Mouse (Mus musculus) MEL (cell line): ENCODE data around the gene Amdhd2. TPM values are rescaled to one million over a fixed set of nuclear protein-coding genes. Genes with fewer than 3 reads are reported as not detected.
A peak's percentile ranks its signal among the peaks of the same experiment; 100 is the strongest.

ENCODE experiments used
- DNase-seq: peaks from one replicate; pipeline ENCODE4 v3.0.0; 2011; ENCODE audit warnings: low read depth, low spot score
- H3K27ac ChIP-seq: 2 replicates; pipeline ENCODE4 v1.5.1; 2012; ENCODE audit warnings: low read depth, mild to moderate bottlenecking, control low read depth, low read length, moderate library complexity; ENCODE audit not compliant: control insufficient read depth
- H3K27me3 ChIP-seq, 2 experiments: fragments of 150-350 bp in 1 of 2; sonication (generic) in 1 of 2; 2 replicates each; pipeline ENCODE4 v1.6.1; 2012; ENCODE audit warnings: low read length in 2 of 2, mild to moderate bottlenecking in 2 of 2, improper control_type of control experiment in 1 of 2, moderate library complexity in 1 of 2; ENCODE audit not compliant: insufficient read depth in 2 of 2, control insufficient read depth in 1 of 2
- H3K36me3 ChIP-seq, 2 experiments: 2 replicates each; pipeline ENCODE4 v1.6.1; 2012 to 2014; ENCODE audit warnings: low read length in 2 of 2, improper control_type of control experiment in 1 of 2, inconsistent platforms in 1 of 2, mild to moderate bottlenecking in 1 of 2; ENCODE audit not compliant: insufficient read depth in 2 of 2, control insufficient read depth in 1 of 2
- H3K4me1 ChIP-seq, 2 experiments: fragments of 150-350 bp in 1 of 2; sonication (generic) in 1 of 2; 2 replicates each; pipeline ENCODE4 v1.6.1; 2012; ENCODE audit warnings: low read length in 2 of 2, improper control_type of control experiment in 1 of 2, mild to moderate bottlenecking in 1 of 2; ENCODE audit not compliant: insufficient read depth in 2 of 2, control insufficient read depth in 1 of 2
- H3K4me3 ChIP-seq, 2 experiments: fragments of 150-350 bp in 1 of 2; sonication (generic) in 1 of 2; 2 replicates each; pipeline ENCODE4 v1.5.1; 2012; ENCODE audit warnings: low read depth in 2 of 2, low read length in 2 of 2, mild to moderate bottlenecking in 2 of 2, moderate library complexity in 2 of 2, control low read depth in 1 of 2, improper control_type of control experiment in 1 of 2; ENCODE audit not compliant: control insufficient read depth in 1 of 2, insufficient read depth in 1 of 2
- H3K79me2 ChIP-seq: 2 replicates; pipeline ENCODE4 v1.6.1; 2012; ENCODE audit warnings: mild to moderate bottlenecking, low read length, moderate library complexity; ENCODE audit not compliant: control insufficient read depth, poor library complexity, insufficient read depth
- H3K9ac ChIP-seq: 2 replicates; pipeline ENCODE4 v1.6.1; 2012; ENCODE audit warnings: low read depth, mild to moderate bottlenecking, control low read depth, low read length, moderate library complexity; ENCODE audit not compliant: control insufficient read depth, poor library complexity, severe bottlenecking
- H3K9me3 ChIP-seq: fragments of 150-350 bp; sonication (generic); replicated peaks from 2 replicates; pipeline ENCODE4 v1.6.1; 2012; ENCODE audit warnings: mild to moderate bottlenecking, low read length, improper control_type of control experiment, moderate library complexity; ENCODE audit not compliant: insufficient read depth
- BHLHE40 ChIP-seq: IDR thresholded peaks from 2 replicates; pipeline ENCODE4 v1.6.1; 2012; ENCODE audit warnings: low read depth, mild to moderate bottlenecking, inconsistent platforms, low read length, improper control_type of control experiment, borderline replicate concordance
- CHD1 ChIP-seq: IDR thresholded peaks from 2 replicates; pipeline ENCODE4 v1.6.1; 2012; ENCODE audit warnings: low read depth, mild to moderate bottlenecking, inconsistent platforms, low read length, improper control_type of control experiment
- CTCF ChIP-seq, 3 experiments: IDR thresholded peaks in 2 of 3; conservative IDR thresholded peaks in 1 of 3; 2 replicates each; pipeline ENCODE4 v1.5.1; 2011 to 2012; ENCODE audit warnings: low read length in 3 of 3, low read depth in 2 of 3, mild to moderate bottlenecking in 2 of 3, improper control_type of control experiment in 1 of 3, inconsistent platforms in 1 of 3, mixed read lengths in 1 of 3, moderate library complexity in 1 of 3; ENCODE audit not compliant: control insufficient read depth in 1 of 3, insufficient read depth in 1 of 3, poor library complexity in 1 of 3, severe bottlenecking in 1 of 3
- E2F4 ChIP-seq: IDR thresholded peaks from 2 replicates; pipeline ENCODE4 v1.6.1; 2011; ENCODE audit warnings: low read depth, low read length, improper control_type of control experiment, borderline replicate concordance
- ELF1 ChIP-seq: IDR thresholded peaks from 2 replicates; pipeline ENCODE4 v1.6.1; 2014; ENCODE audit warnings: low read depth, mild to moderate bottlenecking, inconsistent platforms, low read length, improper control_type of control experiment, moderate library complexity
- ETS1 ChIP-seq: IDR thresholded peaks from 2 replicates; pipeline ENCODE4 v1.6.1; 2012; ENCODE audit warnings: low read depth, mild to moderate bottlenecking, inconsistent platforms, low read length, improper control_type of control experiment, moderate library complexity
- GABPA ChIP-seq: IDR thresholded peaks from 2 replicates; pipeline ENCODE4 v1.6.1; 2012; ENCODE audit warnings: low read depth, mild to moderate bottlenecking, inconsistent platforms, low read length, improper control_type of control experiment, moderate library complexity
- GATA1 ChIP-seq: IDR thresholded peaks from 2 replicates; pipeline ENCODE4 v1.6.1; 2011; ENCODE audit warnings: low read depth, low read length, improper control_type of control experiment
- JUND ChIP-seq: IDR thresholded peaks from 2 replicates; pipeline ENCODE4 v1.6.1; 2011; ENCODE audit warnings: low read depth, mild to moderate bottlenecking, improper control_type of control experiment, low read length
- MAX ChIP-seq: IDR thresholded peaks from 2 replicates; pipeline ENCODE4 v1.6.1; 2011; ENCODE audit warnings: low read length, improper control_type of control experiment
- MAZ ChIP-seq: IDR thresholded peaks from 2 replicates; pipeline ENCODE4 v1.6.1; 2012; ENCODE audit warnings: low read depth, mild to moderate bottlenecking, inconsistent platforms, low read length, improper control_type of control experiment
- MEF2A ChIP-seq: IDR thresholded peaks from 2 replicates; pipeline ENCODE4 v1.6.1; 2014; ENCODE audit warnings: low read depth, mild to moderate bottlenecking, inconsistent platforms, low read length, improper control_type of control experiment; ENCODE audit not compliant: poor library complexity, insufficient replicate concordance, severe bottlenecking; ENCODE audit errors: extremely low read depth
- MYC ChIP-seq: IDR thresholded peaks from 2 replicates; pipeline ENCODE4 v1.6.1; 2011; ENCODE audit warnings: low read depth, mild to moderate bottlenecking, low read length, improper control_type of control experiment, moderate library complexity
- NELFE ChIP-seq: IDR thresholded peaks from 2 replicates; pipeline ENCODE4 v1.6.1; 2011; ENCODE audit warnings: low read depth, low read length, improper control_type of control experiment
- NRF1 ChIP-seq: IDR thresholded peaks from 2 replicates; pipeline ENCODE4 v1.6.1; 2014; ENCODE audit warnings: low read depth, mild to moderate bottlenecking, inconsistent platforms, low read length, improper control_type of control experiment, moderate library complexity; ENCODE audit not compliant: poor library complexity, insufficient read depth, severe bottlenecking
- RCOR1 ChIP-seq: IDR thresholded peaks from 2 replicates; pipeline ENCODE4 v1.6.1; 2012; ENCODE audit warnings: low read depth, mild to moderate bottlenecking, inconsistent platforms, low read length, improper control_type of control experiment
- TAL1 ChIP-seq: IDR thresholded peaks from 2 replicates; pipeline ENCODE4 v1.6.1; 2012; ENCODE audit warnings: mild to moderate bottlenecking, inconsistent platforms, low read length, moderate library complexity, mixed read lengths
- TBP ChIP-seq: IDR thresholded peaks from 2 replicates; pipeline ENCODE4 v1.8.0; 2011; ENCODE audit warnings: low read depth, low read length, improper control_type of control experiment
- UBTF ChIP-seq: IDR thresholded peaks from 2 replicates; pipeline ENCODE4 v1.6.1; 2012; ENCODE audit warnings: low read depth, mild to moderate bottlenecking, inconsistent platforms, low read length, improper control_type of control experiment, moderate library complexity, borderline replicate concordance; ENCODE audit not compliant: insufficient read depth
- USF1 ChIP-seq: IDR thresholded peaks from 2 replicates; pipeline ENCODE4 v1.6.1; 2014; ENCODE audit warnings: low read depth, mild to moderate bottlenecking, inconsistent platforms, low read length, improper control_type of control experiment, moderate library complexity
- polyA plus RNA-seq, 2 experiments: library from polyadenylated mRNA; stranded (reverse) in 1 of 2; unstranded in 1 of 2; fragments of >175 nt in 1 of 2; fragments of >200 nt in 1 of 2; gene quantifications; 2 replicates each; pipeline versions ENCODE4 v1.2.1 to v1.2.4; 2012; ENCODE audit warnings: low replicate concordance in 2 of 2, low read depth in 1 of 2; ENCODE audit not compliant: insufficient read length in 2 of 2, insufficient read depth in 1 of 2, missing spikeins in 1 of 2
- total RNA-seq: library from RNA; depleted of rRNA; stranded (reverse); fragments of 300-350 nt; gene quantifications from 2 replicates; pipeline ENCODE4 v1.2.3, GENCODE M21; 2012

Gene Amdhd2
- total and polyA plus RNA-seq, 3 experiments, result 11.4 to 36.1 TPM; not detected in 1

DNA sequence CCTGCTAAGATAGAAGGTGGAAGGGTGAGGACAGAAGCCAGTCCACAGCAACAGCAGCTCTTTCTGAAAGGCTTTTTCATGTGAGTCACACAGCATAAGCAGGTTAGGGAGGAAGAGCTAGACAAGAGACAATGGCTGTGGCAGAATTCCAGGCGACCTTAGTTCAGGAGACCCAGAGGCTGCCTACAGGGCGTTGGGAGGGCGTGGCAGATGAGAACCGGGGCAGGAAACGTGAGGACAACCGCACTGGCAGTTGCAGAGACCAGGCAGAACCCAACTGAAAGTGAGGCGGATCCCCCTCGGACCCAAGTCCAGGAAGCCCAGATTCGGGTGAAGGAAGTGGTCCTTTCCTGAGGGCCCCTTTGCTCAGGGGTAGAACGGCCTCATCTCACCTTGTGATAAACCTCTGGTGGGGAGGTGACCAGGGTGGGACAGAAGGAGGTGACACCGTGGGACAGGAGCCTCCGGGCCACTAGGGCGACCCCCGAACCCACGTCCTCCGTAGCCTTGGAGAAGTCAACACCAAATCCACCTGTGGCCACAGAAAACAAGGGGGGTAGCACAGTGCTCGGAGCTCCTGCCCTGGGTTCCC lies 886 bp downstream of the Amdhd2 start:
- Histone ChIP-seq H3K4me1 (peaks cover 2 to 15% of the 10 kb centered on the region in 2 experiments; a peak in 3 of 4 replicates), H3K27ac (peak overlapping the region; percentile 66), H3K9me3 (no peaks in the 10 kb centered on the region), H3K36me3 (peaks cover 4 to 10% of the 10 kb centered on the region in 2 experiments), H3K4me3 (peak overlapping the region; percentile 62 to 87), H3K79me2 (peaks cover 16% of the 10 kb centered on the region), H3K27me3 (no peaks in the 10 kb centered on the region), H3K9ac (peak overlapping the region; percentile 66)
- peak; percentile 63 for DNase-seq
- no peak for TF ChIP-seq NRF1
- TF ChIP-seq ETS1, result no peak
- 0 out of 2 replicates have a peak, but pooled peaks have one; percentile 6 for TF ChIP-seq USF1
- no peak for TF ChIP-seq CHD1
- TF ChIP-seq NELFE, result peak; percentile 33; the same call in 1 of the 2 replicates
- TF ChIP-seq MAX, result no peak
- TF ChIP-seq BHLHE40, result 0 out of 2 replicates have a peak, but pooled peaks have one; percentile 35

DNA sequence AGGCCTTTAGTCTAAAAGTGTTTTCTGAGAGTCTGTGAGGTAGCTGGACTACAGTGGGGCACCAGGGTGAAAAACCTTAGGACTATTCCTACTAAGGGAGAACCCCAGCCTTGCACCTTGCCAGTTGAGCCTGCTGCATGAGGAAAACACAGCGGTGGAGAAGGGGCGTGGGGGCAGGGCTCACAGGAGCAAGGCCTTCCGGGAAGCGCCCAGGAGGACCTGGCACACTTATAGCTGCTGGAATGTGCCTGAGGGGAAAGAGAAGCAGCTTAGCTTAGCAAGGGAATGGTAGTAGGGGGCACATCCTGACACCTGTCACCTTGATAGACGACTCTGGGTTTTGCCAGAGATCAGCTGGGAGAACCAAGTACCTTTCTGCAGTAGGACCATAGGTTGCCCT lies 2.1 kb downstream of the Amdhd2 start:
- Histone ChIP-seq H3K27ac (no peak overlapping the region), H3K4me1 (peaks cover 0 to 9% of the 10 kb centered on the region in 2 experiments; a peak in 1 of 4 replicates), H3K79me2 (peaks cover 5% of the 10 kb centered on the region), H3K4me3 (no peak overlapping the region), H3K36me3 (peaks cover 0 to under 1% of the 10 kb centered on the region in 2 experiments), H3K27me3 (no peaks in the 10 kb centered on the region), H3K9me3 (no peaks in the 10 kb centered on the region), H3K9ac (no peak overlapping the region)
- TF ChIP-seq MYC, result no peak
- TF ChIP-seq BHLHE40, result no peak
- no peak for TF ChIP-seq RCOR1
- no peak for TF ChIP-seq MAZ
- no peak for TF ChIP-seq USF1
- no peak for TF ChIP-seq MEF2A
- no peak for TF ChIP-seq GABPA
- no peak for TF ChIP-seq ELF1
- no peak for TF ChIP-seq MAX
- no peak for TF ChIP-seq TBP
- TF ChIP-seq CTCF (IDR thresholded peaks at IDR 0.05 in 2 of 3, conservative IDR thresholded peaks at IDR 0.05 in 1 of 3; ENCODE audit: control insufficient read depth in 1 of 3, insufficient read depth in 1 of 3, low read depth in 2 of 3, low read length in 3 of 3, poor library complexity in 1 of 3, severe bottlenecking in 1 of 3), result no peak
- TF ChIP-seq NRF1, result no peak
- TF ChIP-seq TAL1, result no peak
- no peak for TF ChIP-seq UBTF
- TF ChIP-seq GATA1, result no peak
- no peak for TF ChIP-seq JUND
- TF ChIP-seq E2F4, result no peak
- TF ChIP-seq ETS1, result no peak
- no peak for DNase-seq
